9 mouse cellular contexts compared by ENCODE assay signal in the genomic region with DNA sequence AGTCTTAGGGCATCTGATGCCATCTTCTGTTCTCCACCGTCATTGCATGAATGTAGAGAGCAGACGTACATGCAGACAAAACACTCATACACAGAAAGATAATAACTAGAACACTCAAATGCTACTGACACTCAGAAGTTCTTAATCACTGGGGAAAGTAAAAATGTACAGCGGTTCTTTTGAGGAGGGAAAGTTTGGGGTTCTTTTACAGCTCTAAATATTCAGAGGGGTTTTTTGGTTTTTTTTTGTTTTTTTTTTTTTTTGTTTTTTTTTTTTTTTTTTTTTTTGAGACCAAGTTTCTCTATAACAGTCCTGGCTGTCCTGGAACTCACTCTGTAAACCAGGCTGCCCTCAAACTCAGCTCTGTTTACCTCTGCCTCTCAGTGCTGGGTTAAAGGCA. TPM values are rescaled to one million over a fixed set of nuclear protein-coding genes. Genes with fewer than 3 reads are reported as not detected.
DNase-seq lines count a peak whose midpoint lies in the region; ATAC-seq and TF ChIP-seq lines count a peak whose summit lies in the region.
"Had no signal": no experiment of that assay in that cellular context is flagged by ENCODE, and none has a peak within 500 bp of the region (broad histone marks: within the 10 kb centered on the region; RNA-seq: fewer than 3 reads in every experiment).

No protein-coding gene starts in this region.

- no peak for DNase-seq in embryonic facial prominence, embryonic 14.5 days (ENCODE audit: low spot score)
- no peak for DNase-seq in thymus, adult 2 months
- DNase-seq in adrenal gland, postnatal 10 days, result no peak
- no peak for DNase-seq in cerebellum, adult 9-11 months
- DNase-seq: kidney, adult 8-10 months had no signal

- WGBS in intestine, embryonic 15.5 days, result 87% methylated on average over 3 of the region's 3 CpGs
- WGBS in intestine, embryonic 16.5 days, result 92% methylated on average over 3 of the region's 3 CpGs
- 93% methylated on average over 3 of the region's 3 CpGs for WGBS in embryonic facial prominence, embryonic 14.5 days
- 90% methylated on average over 3 of the region's 3 CpGs for whole genome bisulfite sequencing in midbrain, embryonic 13.5 days
- WGBS in thymus, adult 2 months, result 92% methylated on average over 3 of the region's 3 CpGs

- peaks cover 21% of the 10 kb centered on the region for H3K4me1 ChIP-seq in intestine, embryonic 15.5 days (replicated peaks)
- H3K4me1 ChIP-seq in intestine, embryonic 16.5 days (ENCODE audit: control insufficient read depth, insufficient read depth, low read length), result peaks cover 33% of the 10 kb centered on the region
- peaks cover 72% of the 10 kb centered on the region for H3K4me1 ChIP-seq in E14TG2a.4 (replicated peaks; ENCODE audit: low read depth, low read length)
- H3K4me1 ChIP-seq in embryonic facial prominence, embryonic 14.5 days (ENCODE audit: control insufficient read depth, insufficient read depth, low read length), result peaks cover 17% of the 10 kb centered on the region
- peaks cover 29% of the 10 kb centered on the region for H3K4me1 ChIP-seq in midbrain, embryonic 13.5 days (replicated peaks)
- H3K4me1 ChIP-seq in thymus, adult 2 months (replicated peaks; ENCODE audit: control insufficient read depth, insufficient read depth, low read length), result peaks cover 10% of the 10 kb centered on the region

- ATAC-seq in intestine, embryonic 15.5 days, result no peak
- no peak for ATAC-seq in intestine, embryonic 16.5 days
- ATAC-seq in embryonic facial prominence, embryonic 14.5 days (ENCODE audit: low read depth), result no peak
- no peak for ATAC-seq in midbrain, embryonic 13.5 days

- H3K27ac ChIP-seq in intestine, embryonic 15.5 days, result no peak overlapping the region
- H3K27ac ChIP-seq in intestine, embryonic 16.5 days (ENCODE audit: low read length), result no peak overlapping the region
- no peak overlapping the region for H3K27ac ChIP-seq in embryonic facial prominence, embryonic 14.5 days (replicated peaks; ENCODE audit: low read depth, low read length)
- no peak overlapping the region for H3K27ac ChIP-seq in midbrain, embryonic 13.5 days
- no peak overlapping the region for H3K27ac ChIP-seq in thymus, adult 2 months (ENCODE audit: control insufficient read depth, insufficient read depth, low read length)

- no peak for TF ChIP-seq POLR2A in thymus, adult 2 months (IDR thresholded peaks at IDR 0.05; ENCODE audit: control insufficient read depth, extremely low read depth, insufficient read depth, low read length, poor library complexity)

- no peaks in the 10 kb centered on the region for H3K27me3 ChIP-seq in intestine, embryonic 15.5 days (replicated peaks)
- H3K27me3 ChIP-seq in intestine, embryonic 16.5 days (replicated peaks; ENCODE audit: control insufficient read depth, insufficient read depth, low read length), result no peaks in the 10 kb centered on the region
- H3K27me3 ChIP-seq in E14TG2a.4 (ENCODE audit: insufficient read depth, low read length), result no peaks in the 10 kb centered on the region
- H3K27me3 ChIP-seq in embryonic facial prominence, embryonic 14.5 days (replicated peaks; ENCODE audit: control insufficient read depth, insufficient read depth, low read length), result no peaks in the 10 kb centered on the region
- no peaks in the 10 kb centered on the region for H3K27me3 ChIP-seq in midbrain, embryonic 13.5 days
- no peaks in the 10 kb centered on the region for H3K27me3 ChIP-seq in thymus, adult 2 months (ENCODE audit: control insufficient read depth, insufficient read depth, low read length)

- peak overlapping the region; percentile 78; the same call in 1 of the 2 replicates for H3K4me2 ChIP-seq in intestine, embryonic 15.5 days (replicated peaks)
- no peak overlapping the region for H3K4me2 ChIP-seq in intestine, embryonic 16.5 days (ENCODE audit: low read depth, low read length)
- H3K4me2 ChIP-seq in embryonic facial prominence, embryonic 14.5 days (ENCODE audit: low read depth, low read length), result 0 out of 2 replicates have a peak overlapping the region, but pooled peaks have one; percentile 92
- H3K4me2 ChIP-seq in midbrain, embryonic 13.5 days (replicated peaks), result peak overlapping the region; percentile 97; the same call in 1 of the 2 replicates

- H3K9ac ChIP-seq in intestine, embryonic 15.5 days, result no peak overlapping the region
- no peak overlapping the region for H3K9ac ChIP-seq in intestine, embryonic 16.5 days (ENCODE audit: low read depth, low read length)
- no peak overlapping the region for H3K9ac ChIP-seq in embryonic facial prominence, embryonic 14.5 days (ENCODE audit: low read depth, low read length)
- no peak overlapping the region for H3K9ac ChIP-seq in midbrain, embryonic 13.5 days (replicated peaks)

- no peak overlapping the region; the same call in 1 of the 2 replicates for H3K4me3 ChIP-seq in intestine, embryonic 15.5 days (replicated peaks)
- H3K4me3 ChIP-seq in intestine, embryonic 16.5 days (ENCODE audit: low read length), result no peak overlapping the region
- H3K4me3 ChIP-seq in E14TG2a.4 (replicated peaks; ENCODE audit: low read length), result 0 out of 2 replicates have a peak overlapping the region, but pooled peaks have one; percentile 96
- H3K4me3 ChIP-seq in embryonic facial prominence, embryonic 14.5 days (ENCODE audit: low read depth, low read length), result no peak overlapping the region
- H3K4me3 ChIP-seq in midbrain, embryonic 13.5 days (replicated peaks), result peak overlapping the region; percentile 97
- no peak overlapping the region for H3K4me3 ChIP-seq in thymus, adult 2 months (ENCODE audit: control insufficient read depth, insufficient read depth, low read length)

- H3K9me3 ChIP-seq in intestine, embryonic 15.5 days, result no peaks in the 10 kb centered on the region
- no peaks in the 10 kb centered on the region for H3K9me3 ChIP-seq in intestine, embryonic 16.5 days (ENCODE audit: control insufficient read depth, low read length)
- H3K9me3 ChIP-seq in E14TG2a.4 (ENCODE audit: low read length), result no peaks in the 10 kb centered on the region
- no peaks in the 10 kb centered on the region for H3K9me3 ChIP-seq in embryonic facial prominence, embryonic 14.5 days (ENCODE audit: control insufficient read depth, low read length)
- no peaks in the 10 kb centered on the region; the same call in 1 of the 2 replicates for H3K9me3 ChIP-seq in midbrain, embryonic 13.5 days

- TF ChIP-seq CTCF in E14TG2a.4 (conservative IDR thresholded peaks at IDR 0.05; ENCODE audit: low read length), result no peak
- no peak for TF ChIP-seq CTCF in thymus, adult 2 months (IDR thresholded peaks at IDR 0.05; ENCODE audit: borderline replicate concordance, control insufficient read depth, extremely low read depth, insufficient read depth, low read length, poor library complexity)

- H3K36me3 ChIP-seq in intestine, embryonic 15.5 days, result peaks cover 24% of the 10 kb centered on the region
- peaks cover 22% of the 10 kb centered on the region; the same call in 1 of the 2 replicates for H3K36me3 ChIP-seq in intestine, embryonic 16.5 days (ENCODE audit: control insufficient read depth, insufficient read depth, low read length)
- peaks cover 58% of the 10 kb centered on the region for H3K36me3 ChIP-seq in E14TG2a.4 (ENCODE audit: insufficient read depth, low read length)
- H3K36me3 ChIP-seq in embryonic facial prominence, embryonic 14.5 days (ENCODE audit: control insufficient read depth, insufficient read depth, low read length), result peaks cover 57% of the 10 kb centered on the region
- H3K36me3 ChIP-seq in midbrain, embryonic 13.5 days, result peaks cover 53% of the 10 kb centered on the region
- H3K36me3 ChIP-seq in thymus, adult 2 months (ENCODE audit: control insufficient read depth, insufficient read depth, low read length), result peaks cover 25% of the 10 kb centered on the region

RNA-seq across cellular contexts. Expression of gene Mlf2, which starts 1.9 kb away (rescaled TPM):
- 336 and 340 TPM in 2 replicates for polyA plus RNA-seq in intestine, embryonic 15.5 days (2015; fragmentation: Nextera tagmentation; extraction: Ambion mirVana)
- polyA plus RNA-seq in intestine, embryonic 16.5 days (2015; fragmentation: Nextera tagmentation; extraction: Ambion mirVana), result 296 and 299 TPM in 2 replicates
- polyA plus RNA-seq in embryonic facial prominence, embryonic 14.5 days (2014; fragmentation: Nextera tagmentation; extraction: Ambion mirVana), result 346 and 352 TPM in 2 replicates
- 419 and 462 TPM in 2 replicates for polyA plus RNA-seq in midbrain, embryonic 13.5 days (2015; fragmentation: Nextera tagmentation; extraction: Ambion mirVana)
- polyA plus RNA-seq in thymus, adult 2 months (2012; rRNA removed), result 404 and 428 TPM in 2 replicates
- total RNA-seq in adrenal gland, postnatal 10 days (2021), result 100 to 1,000 TPM; 271 to 288 TPM

RNA-seq across cellular contexts. Expression of gene Ptms, which starts 13.2 kb away (rescaled TPM):
- 241 and 282 TPM in 2 replicates for polyA plus RNA-seq in intestine, embryonic 15.5 days (2015; fragmentation: Nextera tagmentation; extraction: Ambion mirVana)
- 87.8 and 173 TPM in 2 replicates for polyA plus RNA-seq in intestine, embryonic 16.5 days (2015; fragmentation: Nextera tagmentation; extraction: Ambion mirVana)
- 255 and 263 TPM in 2 replicates for polyA plus RNA-seq in embryonic facial prominence, embryonic 14.5 days (2014; fragmentation: Nextera tagmentation; extraction: Ambion mirVana)
- 662 and 802 TPM in 2 replicates for polyA plus RNA-seq in midbrain, embryonic 13.5 days (2015; fragmentation: Nextera tagmentation; extraction: Ambion mirVana)
- 1,595 and 1,797 TPM in 2 replicates for polyA plus RNA-seq in thymus, adult 2 months (2012; rRNA removed)
- 100 to 1,000 TPM; 824 to 887 TPM for total RNA-seq in adrenal gland, postnatal 10 days (2021)

RNA-seq across cellular contexts. Expression of gene Lag3, which starts 21.6 kb away (rescaled TPM):
- 2.2 and 2.9 TPM in 2 replicates for polyA plus RNA-seq in intestine, embryonic 15.5 days (2015; fragmentation: Nextera tagmentation; extraction: Ambion mirVana)
- polyA plus RNA-seq in intestine, embryonic 16.5 days (2015; fragmentation: Nextera tagmentation; extraction: Ambion mirVana), result 1.9 TPM in 2 replicates
- polyA plus RNA-seq in embryonic facial prominence, embryonic 14.5 days (2014; fragmentation: Nextera tagmentation; extraction: Ambion mirVana), result 1.9 and 2.4 TPM in 2 replicates
- 2.3 and 2.5 TPM in 2 replicates for polyA plus RNA-seq in midbrain, embryonic 13.5 days (2015; fragmentation: Nextera tagmentation; extraction: Ambion mirVana)
- polyA plus RNA-seq in thymus, adult 2 months (2012; rRNA removed), result 27.7 and 30.1 TPM in 2 replicates
- total RNA-seq in adrenal gland, postnatal 10 days (2021), result 1 to 10 TPM; 1.4 to 1.8 TPM

RNA-seq across cellular contexts. Expression of gene Cops7a, which starts 32.2 kb away (rescaled TPM):
- 159 and 170 TPM in 2 replicates for polyA plus RNA-seq in intestine, embryonic 15.5 days (2015; fragmentation: Nextera tagmentation; extraction: Ambion mirVana)
- polyA plus RNA-seq in intestine, embryonic 16.5 days (2015; fragmentation: Nextera tagmentation; extraction: Ambion mirVana), result 170 and 176 TPM in 2 replicates
- polyA plus RNA-seq in embryonic facial prominence, embryonic 14.5 days (2014; fragmentation: Nextera tagmentation; extraction: Ambion mirVana), result 138 and 141 TPM in 2 replicates
- polyA plus RNA-seq in midbrain, embryonic 13.5 days (2015; fragmentation: Nextera tagmentation; extraction: Ambion mirVana), result 89.9 and 95.2 TPM in 2 replicates
- 168 and 199 TPM in 2 replicates for polyA plus RNA-seq in thymus, adult 2 months (2012; rRNA removed)
- total RNA-seq in adrenal gland, postnatal 10 days (2021), result 100 to 1,000 TPM; 122 to 129 TPM

RNA-seq across cellular contexts. Expression of gene Cd4, which starts 45.1 kb away (rescaled TPM):
- polyA plus RNA-seq in intestine, embryonic 15.5 days (2015; fragmentation: Nextera tagmentation; extraction: Ambion mirVana), result 0.40 and 0.48 TPM in 2 replicates
- 0.44 and 0.70 TPM in 2 replicates for polyA plus RNA-seq in intestine, embryonic 16.5 days (2015; fragmentation: Nextera tagmentation; extraction: Ambion mirVana)
- 0.07 and 0.25 TPM in 2 replicates for polyA plus RNA-seq in embryonic facial prominence, embryonic 14.5 days (2014; fragmentation: Nextera tagmentation; extraction: Ambion mirVana)
- 0.07 TPM in 1 of 2 replicates, not detected in the other for polyA plus RNA-seq in midbrain, embryonic 13.5 days (2015; fragmentation: Nextera tagmentation; extraction: Ambion mirVana)
- polyA plus RNA-seq in thymus, adult 2 months (2012; rRNA removed), result 549 and 565 TPM in 2 replicates
- total RNA-seq in adrenal gland, postnatal 10 days (2021), result 1 to 10 TPM; 3.8 to 4.0 TPM

Comparison
In these comparisons a context has a peak if more than half of its experiments do, and no peak if none do; other contexts are left out.
1. H3K4me3 ChIP-seq: peak in E14TG2a.4 (single experiment) and midbrain, embryonic 13.5 days (single experiment); none in intestine, embryonic 15.5 days (single experiment), intestine, embryonic 16.5 days (single experiment), embryonic facial prominence, embryonic 14.5 days (single experiment) and thymus, adult 2 months (single experiment).